Mouse (Mus musculus): Measurements from ENCODE around the gene Supt6.
"Not testable (repeated sequence)": the region's sequence is repeated elsewhere in the genome, so short reads cannot be mapped to it uniquely, and the experiment has no call there.

Gene Supt6

GRCm38 (mm10) chr11:78223586-78223985, 22.2 kb downstream of the Supt6 start:
- DNase-seq (ENCODE audit: low spot score in 2 of 2), result no peak

DNA sequence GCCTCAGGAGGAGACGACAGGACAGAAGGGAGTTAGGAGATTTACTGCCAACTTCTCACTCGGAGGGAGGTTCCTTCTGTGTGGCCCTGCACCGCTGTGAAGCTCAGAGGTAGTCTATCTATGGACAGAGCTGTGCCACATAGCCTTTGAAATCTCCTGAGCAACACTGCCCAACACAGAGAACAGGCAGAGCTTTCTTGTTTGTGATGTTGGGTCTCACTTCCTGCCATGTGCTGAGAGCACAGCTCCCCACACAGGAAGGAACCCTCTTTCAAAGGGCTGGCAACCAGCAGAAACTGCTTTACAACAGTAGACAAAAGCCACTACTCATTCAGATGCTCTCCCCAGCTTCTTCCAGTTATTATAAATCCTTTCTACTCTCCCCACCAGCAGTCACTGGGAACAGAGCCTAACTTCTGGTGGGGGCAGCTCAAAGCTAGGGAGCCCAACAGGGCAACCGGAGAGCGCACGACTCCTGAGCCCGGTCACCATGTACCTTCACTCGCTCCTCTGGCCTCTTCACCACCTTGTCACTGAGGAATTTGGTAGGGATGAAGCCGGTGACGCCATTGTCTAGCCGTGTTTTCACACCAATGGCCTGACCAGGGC, 30.0 kb downstream of the Supt6 start:
- peak; percentile 9 to 12 for DNase-seq (ENCODE audit: low spot score in 2 of 2)

DNA sequence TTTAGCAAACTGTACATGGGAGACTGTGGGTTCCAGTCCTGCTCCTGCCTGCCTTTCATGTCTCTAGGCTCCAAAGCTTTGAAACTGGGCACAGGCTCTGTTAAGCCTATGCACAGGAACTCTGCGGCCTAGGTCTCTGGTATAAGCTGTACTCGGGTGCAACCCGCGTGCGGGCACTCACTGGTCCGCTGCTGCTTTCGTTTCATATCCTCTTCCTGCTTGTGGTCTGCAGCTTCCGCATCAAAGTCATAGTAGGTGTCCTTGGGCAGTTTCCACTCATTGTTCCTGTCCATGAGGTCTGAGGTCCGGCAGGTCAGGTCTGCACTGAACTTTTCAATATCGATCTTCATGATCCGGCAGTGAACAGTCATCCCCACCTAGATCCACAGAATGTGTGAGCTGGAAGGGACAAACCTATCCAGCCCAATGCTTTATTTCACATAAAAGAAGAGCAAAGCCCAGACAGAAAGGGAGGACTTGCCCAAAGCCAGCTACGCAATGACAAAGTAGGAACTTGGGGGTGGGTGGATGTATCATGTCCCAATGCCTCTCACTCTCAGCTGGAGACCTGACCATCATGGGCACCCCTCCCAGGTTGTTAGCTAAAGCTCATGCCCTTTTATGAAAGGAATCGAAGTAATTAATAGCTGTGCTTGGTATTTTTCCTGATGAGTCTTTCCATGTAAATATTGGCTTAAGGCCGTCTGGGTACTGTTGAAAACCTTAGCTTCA, 32.5 kb downstream of the Supt6 start:
- DNase-seq (ENCODE audit: low spot score in 2 of 2), result peak; percentile 63 to 67

GRCm38 (mm10) chr11:78211513-78211912, 34.3 kb downstream of the Supt6 start:
- DNase-seq (ENCODE audit: low spot score in 2 of 2), result no peak

- no peak for DNase-seq (ENCODE audit: low spot score in 2 of 2)
These were observed 35.2 kb downstream of the Supt6 start for GRCm38 (mm10) chr11:78210615-78211014.

DNA sequence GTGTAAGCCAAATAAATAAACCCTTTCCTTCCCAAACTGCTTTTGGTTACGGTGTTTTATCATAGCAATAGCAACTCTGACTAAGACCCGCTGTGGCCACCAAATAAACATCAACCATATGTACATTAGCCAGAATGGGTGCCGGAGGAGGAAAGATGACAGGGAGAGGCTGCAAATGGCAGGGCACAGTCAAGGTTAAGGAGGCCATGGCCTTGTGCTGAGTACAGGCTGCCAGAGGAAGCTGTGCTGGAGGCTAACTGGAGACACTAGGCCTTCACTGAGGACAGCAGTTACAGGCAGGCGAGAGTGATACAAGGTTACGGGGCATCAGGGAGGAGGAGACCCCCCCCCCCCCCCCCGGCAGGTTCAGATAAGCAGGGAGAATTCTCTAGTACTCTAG, 35.9 kb downstream of the Supt6 start:
- DNase-seq (ENCODE audit: low spot score in 2 of 2), result no peak

DNA sequence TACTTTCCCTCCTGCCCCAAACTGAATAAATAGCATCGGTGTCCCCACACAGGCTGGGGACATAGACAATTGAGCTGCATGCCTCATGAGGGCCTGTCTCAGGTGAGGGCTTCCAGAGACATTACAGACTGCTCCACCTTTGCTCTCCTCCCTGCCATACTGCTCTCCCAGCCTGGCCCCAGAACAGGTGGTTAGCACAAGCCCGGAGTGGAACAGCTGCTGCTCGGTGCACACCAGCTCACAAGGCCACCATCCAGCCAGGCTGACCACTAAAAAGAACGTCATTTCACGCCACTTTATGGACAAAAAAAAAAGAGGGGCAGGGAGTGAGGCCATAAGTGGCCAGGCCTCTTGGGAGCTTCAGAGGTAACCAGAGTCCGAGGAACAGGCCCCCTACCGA, 38.6 kb downstream of the Supt6 start:
- DNase-seq (ENCODE audit: low spot score in 2 of 2), result no peak

DNA sequence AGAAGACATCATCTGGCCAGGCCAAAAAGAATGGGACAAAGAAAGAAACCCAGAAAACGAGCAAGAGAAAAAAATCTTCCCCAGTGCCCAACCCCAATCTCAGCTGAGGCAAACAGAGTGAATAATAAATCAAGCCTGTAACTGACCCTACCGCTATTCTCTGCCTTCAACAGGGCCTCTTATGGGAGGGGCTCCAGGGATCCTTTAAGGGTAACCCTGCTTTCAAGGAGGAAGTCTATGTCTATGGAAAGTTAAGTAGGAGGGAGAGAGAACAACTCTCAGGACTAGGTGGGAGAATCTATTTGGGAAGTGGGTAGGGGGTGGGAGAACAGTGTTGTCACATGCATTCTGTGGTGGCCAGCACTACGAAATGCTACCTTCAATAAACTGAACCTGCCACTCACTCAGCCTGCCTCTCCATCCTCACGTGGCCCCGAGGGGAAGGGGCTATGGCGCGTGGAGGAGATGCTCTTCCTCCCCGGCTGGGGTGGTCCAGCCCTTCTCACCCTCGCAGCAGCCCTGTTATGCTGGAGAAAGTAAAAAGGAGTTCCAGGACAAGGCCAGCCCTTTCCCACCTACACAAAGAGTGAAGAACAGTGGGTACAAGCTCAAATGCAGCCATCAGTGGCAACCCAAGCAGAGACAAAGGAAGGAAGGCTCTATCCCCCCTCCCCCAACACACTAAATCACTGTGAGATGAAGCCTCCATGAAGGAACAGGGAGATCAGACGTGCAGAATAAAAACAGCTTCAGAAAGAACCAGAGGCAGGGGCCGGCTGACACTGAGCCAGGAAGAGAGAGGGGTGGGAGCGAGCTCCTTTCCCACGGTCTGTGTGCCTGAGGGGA, 40.2 kb downstream of the Supt6 start:
- no peak for DNase-seq (ENCODE audit: low spot score in 2 of 2)

- DNase-seq (ENCODE audit: low spot score in 2 of 2), result no peak
These were observed 41.5 kb downstream of the Supt6 start for GRCm38 (mm10) chr11:78204287-78204686.

GRCm38 (mm10) chr11:78202372-78202771, 43.4 kb downstream of the Supt6 start:
- DNase-seq (ENCODE audit: low spot score in 2 of 2), result no peak

GRCm38 (mm10) chr11:78195101-78195863, 50.5 kb downstream of the Supt6 start:
- DNase-seq (ENCODE audit: low spot score in 2 of 2), result no peak

- DNase-seq (ENCODE audit: low spot score in 2 of 2), result peak; percentile 57 to 71
These were observed 51.2 kb downstream of the Supt6 start for GRCm38 (mm10) chr11:78194411-78195100.

GRCm38 (mm10) chr11:78193113-78193512, 52.7 kb downstream of the Supt6 start, which contains the start of gene Proca1:
Gene Proca1, plus strand, starts transcription at chr11:78193392.
- no peak for DNase-seq (ENCODE audit: low spot score in 2 of 2)

DNA sequence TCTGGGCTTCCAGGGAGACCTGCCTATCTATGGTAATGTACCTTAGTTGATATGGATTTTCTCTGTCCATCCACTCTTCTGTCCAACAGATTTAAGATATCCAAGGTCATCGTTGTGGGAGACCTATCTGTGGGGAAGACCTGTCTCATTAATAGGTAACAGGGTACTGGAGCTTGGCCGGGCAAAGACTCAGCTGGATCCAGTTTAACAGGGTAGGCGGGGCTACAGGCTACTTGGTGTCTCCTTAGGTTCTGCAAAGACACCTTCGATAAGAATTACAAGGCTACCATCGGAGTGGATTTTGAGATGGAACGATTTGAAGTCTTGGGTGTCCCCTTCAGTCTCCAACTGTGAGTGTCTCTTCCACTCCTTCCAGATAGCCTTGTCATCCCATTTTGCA, 55.7 kb downstream of the Supt6 start:
- no peak for DNase-seq (ENCODE audit: low spot score in 2 of 2)

DNA sequence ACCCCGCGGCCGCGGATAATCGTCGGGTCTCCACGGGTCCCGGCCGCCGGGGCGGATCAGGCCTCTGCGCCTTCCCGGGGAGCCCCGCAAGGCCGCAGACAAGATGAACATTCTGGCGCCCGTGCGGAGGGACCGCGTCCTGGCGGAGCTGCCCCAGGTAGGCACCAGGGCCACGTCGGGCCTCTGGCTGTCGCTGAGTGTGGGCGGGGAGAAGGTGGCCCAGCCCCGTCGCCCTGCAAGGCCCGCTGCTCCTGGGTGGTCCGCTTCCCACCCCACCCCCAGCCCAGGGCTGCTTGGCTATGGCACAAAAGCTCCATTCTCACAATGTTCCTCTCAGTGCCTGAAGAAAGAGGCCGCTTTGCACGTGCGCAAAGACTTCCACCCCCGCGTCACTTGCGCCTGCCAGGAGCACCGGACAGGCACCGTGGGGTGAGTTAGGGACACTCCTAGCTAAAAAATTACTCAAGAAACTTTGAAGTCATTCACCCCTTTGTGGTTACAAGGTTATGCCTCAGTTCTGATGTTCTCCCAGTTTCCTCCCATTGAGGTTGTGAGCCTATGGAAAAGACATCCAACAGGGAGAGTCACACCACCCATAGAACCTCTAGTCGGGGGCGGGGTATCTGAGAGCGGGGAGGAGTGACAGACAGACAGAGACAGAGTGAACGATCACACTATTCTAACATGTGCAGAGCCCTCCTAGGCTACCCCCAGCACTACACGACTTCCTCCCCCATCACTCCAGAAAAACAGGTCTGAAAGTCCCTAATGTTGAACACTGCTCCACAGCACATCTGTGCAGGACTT, 56.4 kb downstream of the Supt6 start:
- no peak for DNase-seq (ENCODE audit: low spot score in 2 of 2)

DNA sequence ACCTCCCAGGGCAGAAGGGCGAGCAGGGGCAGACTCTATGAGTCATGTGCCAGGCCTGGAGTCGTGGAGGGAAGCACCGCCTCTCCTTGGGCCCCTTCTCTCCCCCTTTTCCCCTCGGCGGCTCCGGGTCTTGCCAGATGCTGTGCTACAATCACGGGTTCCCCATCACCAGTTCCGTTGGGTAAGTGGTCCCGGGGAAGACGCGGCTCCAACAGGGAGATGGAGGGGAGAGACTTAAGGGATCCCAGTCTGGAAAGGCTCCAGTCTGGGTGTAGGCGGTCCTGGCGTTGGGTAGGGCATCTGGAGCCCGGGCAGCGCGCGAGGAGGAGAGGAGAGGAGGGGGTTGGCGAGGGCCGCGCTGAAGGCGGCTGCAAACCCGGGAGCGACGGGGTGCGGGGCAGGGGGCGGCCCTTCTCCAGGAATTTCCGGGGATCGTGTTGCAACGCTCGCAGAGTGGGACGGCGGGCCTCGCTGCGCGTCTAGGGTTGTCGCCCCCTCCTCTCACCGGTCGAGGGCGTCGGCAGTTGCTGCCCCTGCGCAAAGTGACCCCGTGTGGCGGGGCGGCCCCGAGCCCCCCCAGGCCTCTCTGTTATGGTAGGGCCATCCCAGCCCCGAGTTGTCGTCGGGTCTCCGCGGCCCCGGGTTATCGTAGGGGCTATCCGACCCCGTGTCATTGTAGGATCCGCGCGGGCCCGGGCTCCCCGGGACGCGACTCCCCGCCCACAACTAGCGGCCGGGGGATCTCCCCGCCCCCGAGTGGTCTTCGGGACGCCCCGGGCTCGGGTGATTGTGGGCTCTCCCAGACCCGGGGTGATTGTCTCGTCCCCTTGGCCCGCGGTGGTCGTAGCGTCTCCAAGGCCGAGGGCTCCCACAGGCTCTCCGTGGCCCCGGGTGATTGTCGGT, 57.2 kb downstream of the Supt6 start, which contains the start of gene Rab34:
TSS of gene Rab34 (plus strand) at position 100 of the 903 bp plus-strand sequence.
- DNase-seq (ENCODE audit: low spot score in 2 of 2), result peak in 1 of 2 experiments; percentile 14

DNA sequence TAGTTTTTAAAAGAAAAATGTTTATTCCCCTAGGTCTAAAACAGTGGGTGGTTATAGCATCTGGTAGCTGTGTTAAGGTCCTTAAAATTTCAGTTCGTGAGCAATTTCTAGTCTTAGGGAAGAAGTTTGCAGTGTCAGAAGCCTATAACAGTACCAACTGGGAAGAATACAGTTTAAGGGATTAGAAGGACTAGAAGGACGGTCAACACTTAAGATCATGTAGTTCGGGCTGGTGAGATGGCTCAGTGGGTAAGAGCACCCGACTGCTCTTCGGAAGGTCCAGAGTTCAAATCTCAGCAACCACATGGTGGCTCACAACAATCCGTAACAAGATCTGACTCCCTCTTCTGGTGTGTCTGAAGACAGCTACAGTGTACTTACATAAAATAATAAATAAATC, 61.1 kb downstream of the Supt6 start:
- DNase-seq (ENCODE audit: low spot score in 2 of 2), result not testable (repeated sequence)

DNA sequence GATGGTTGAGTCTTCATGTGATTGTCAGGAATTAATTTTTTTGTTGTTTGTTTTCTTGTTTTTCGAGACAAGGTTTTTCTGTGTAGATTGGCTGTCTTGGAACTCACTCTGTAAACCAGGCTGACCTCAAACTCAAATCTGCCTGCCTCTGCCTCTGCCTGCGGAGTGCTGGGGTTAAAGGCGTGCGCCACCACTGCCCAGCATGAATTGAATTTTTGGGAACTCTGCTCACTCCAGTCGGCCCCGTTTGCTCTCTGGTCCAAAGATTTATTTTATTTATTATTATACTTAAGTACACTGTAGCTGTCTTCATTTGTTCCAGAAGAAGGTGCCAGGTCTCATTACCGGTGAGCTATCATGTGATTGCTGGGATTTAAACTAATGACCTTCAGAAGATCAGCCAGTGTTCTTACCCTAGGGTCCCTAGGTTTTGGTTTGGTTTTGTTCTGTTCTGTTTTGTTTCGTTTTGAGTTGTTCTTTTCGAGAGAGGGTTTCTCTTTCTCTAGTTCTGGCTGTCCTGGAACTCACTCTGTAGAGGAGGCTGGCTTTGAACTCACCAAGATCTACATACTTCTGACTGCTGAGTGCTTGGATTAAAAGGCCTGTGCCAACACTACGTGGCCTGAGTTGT, 61.8 kb downstream of the Supt6 start:
- no peak for DNase-seq (ENCODE audit: low spot score in 2 of 2)

Data from natural killer cell, adult 2 months (primary cell).